Mouse (Mus musculus): ENCODE results near the gene Tas2r137.

- TF ChIP-seq HCFC1 (IDR thresholded peaks at IDR 0.05; ENCODE audit: borderline replicate concordance, insufficient read depth, low read length) (no peak), ZC3H11A (IDR thresholded peaks at IDR 0.05; ENCODE audit: borderline replicate concordance, low read depth, low read length) (no peak)
Measured at GRCm38 (mm10) chr6:40454436-40455041, 36.5 kb upstream of the Tas2r137 start.
